Mouse (Mus musculus): ENCODE measurements around the gene Rxfp2. TPM values are rescaled to one million over a fixed set of nuclear protein-coding genes. Genes with fewer than 3 reads are reported as not detected.
A peak's percentile ranks its signal among the peaks of the same experiment; 100 is the strongest.

Rxfp2 gene
- 0.34 and 0.53 TPM in 2 replicates for polyA plus RNA-seq (2015; fragmentation: Nextera tagmentation; extraction: Ambion mirVana)

DNA sequence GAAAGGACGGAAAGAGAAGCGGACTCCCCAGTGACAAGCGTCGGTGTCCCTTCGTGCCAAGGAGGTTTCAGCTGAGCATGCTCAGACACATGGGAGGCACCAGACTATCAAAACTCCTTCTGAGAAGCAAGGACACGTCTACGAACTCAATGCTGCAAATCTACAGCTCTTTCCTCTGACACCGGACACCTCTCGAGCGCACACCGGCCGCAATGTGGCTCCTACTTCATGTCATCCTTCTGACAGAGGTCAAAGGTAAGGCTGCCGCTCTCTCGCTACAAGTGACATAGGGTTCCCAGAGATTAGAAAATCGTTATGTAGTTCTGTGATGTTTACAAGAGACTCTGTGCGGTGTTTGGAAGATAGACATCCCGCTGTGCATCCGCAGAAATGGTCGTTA, at the start of gene Rxfp2:
Gene Rxfp2 (plus strand): TSS at position 20 of the 400 bp plus-strand sequence.
- Histone ChIP-seq H3K27ac (no peak within 1 kb of the TSS), H3K9ac (no peak within 1 kb of the TSS), H3K36me3 (no peaks in the 10 kb centered on the region), H3K4me3 (no peak within 1 kb of the TSS), H3K27me3 (0 out of 2 replicates have a peak, but pooled peaks cover 3% of the 10 kb centered on the region), H3K4me1 (replicated peaks) (0 out of 2 replicates have a peak, but pooled peaks cover 4% of the 10 kb centered on the region), H3K9me3 (no peaks in the 10 kb centered on the region), H3K4me2 (no peak within 1 kb of the TSS)
- ATAC-seq (ENCODE audit: low FRiP score): no peak
- WGBS: 69% methylated on average over 19 of the region's 19 CpGs

GRCm38 (mm10) chr5:149970261-149970660, 48.2 kb upstream of the Rxfp2 start:
- no peaks in the 10 kb centered on the region for H3K9me3 ChIP-seq
- no peaks in the 10 kb centered on the region for H3K36me3 ChIP-seq
- H3K27me3 ChIP-seq: no peaks in the 10 kb centered on the region
- 94% methylated on average over 11 of the region's 11 CpGs for WGBS
- no peak overlapping the region for H3K27ac ChIP-seq
- no peak for ATAC-seq (ENCODE audit: low FRiP score)
- H3K9ac ChIP-seq: no peak overlapping the region
- no peak overlapping the region for H3K4me2 ChIP-seq
- H3K4me3 ChIP-seq: no peak overlapping the region
- H3K4me1 ChIP-seq (replicated peaks): no peaks in the 10 kb centered on the region

- 79% methylated on average over 2 of the region's 2 CpGs for WGBS
- no peaks in the 10 kb centered on the region for H3K36me3 ChIP-seq
- no peaks in the 10 kb centered on the region for H3K9me3 ChIP-seq
- H3K4me2 ChIP-seq: no peak overlapping the region
- no peak overlapping the region for H3K27ac ChIP-seq
- no peak overlapping the region for H3K4me3 ChIP-seq
- H3K4me1 ChIP-seq (replicated peaks): no peaks in the 10 kb centered on the region
- H3K9ac ChIP-seq: no peak overlapping the region
- no peaks in the 10 kb centered on the region for H3K27me3 ChIP-seq
- no peak for ATAC-seq (ENCODE audit: low FRiP score)
Measured at GRCm38 (mm10) chr5:149977027-149977426, 41.4 kb upstream of the Rxfp2 start.

- H3K27ac ChIP-seq: no peak overlapping the region
- no peaks in the 10 kb centered on the region for H3K27me3 ChIP-seq
- H3K4me1 ChIP-seq (replicated peaks): no peaks in the 10 kb centered on the region
- no peaks in the 10 kb centered on the region for H3K36me3 ChIP-seq
- H3K4me2 ChIP-seq: no peak overlapping the region
- ATAC-seq (ENCODE audit: low FRiP score): no peak
- no peaks in the 10 kb centered on the region for H3K9me3 ChIP-seq
- H3K9ac ChIP-seq: no peak overlapping the region
- H3K4me3 ChIP-seq: no peak overlapping the region
- 86% methylated on average over 4 of the region's 4 CpGs for WGBS
Measured at GRCm38 (mm10) chr5:149983621-149984020, 34.9 kb upstream of the Rxfp2 start.

DNA sequence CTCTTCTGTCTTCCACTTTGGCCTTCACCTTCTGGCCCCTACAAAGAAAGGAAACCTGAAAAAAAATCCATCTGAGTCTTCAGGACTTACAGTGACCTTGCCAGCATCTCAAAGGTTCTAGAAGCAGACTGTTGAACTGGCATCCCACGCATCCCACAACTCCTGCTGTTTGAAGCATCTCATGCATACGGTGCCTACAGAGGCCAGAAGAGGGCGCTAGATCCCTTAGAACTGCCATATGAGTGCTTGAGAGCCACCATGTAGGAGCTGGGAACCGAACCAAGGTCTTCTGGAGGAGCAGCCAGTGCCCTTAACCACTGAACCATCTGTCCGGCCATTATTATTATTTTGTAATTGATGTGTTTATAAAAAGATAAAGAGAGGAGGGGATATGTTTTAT, 23.9 kb upstream of the Rxfp2 start:
- H3K36me3 ChIP-seq: no peaks in the 10 kb centered on the region
- no peak overlapping the region for H3K4me3 ChIP-seq
- 0 out of 2 replicates have a peak, but pooled peaks cover 3% of the 10 kb centered on the region for H3K4me1 ChIP-seq (replicated peaks)
- no peak overlapping the region for H3K4me2 ChIP-seq
- ATAC-seq (ENCODE audit: low FRiP score): no peak
- 0 out of 2 replicates have a peak, but pooled peaks cover 4% of the 10 kb centered on the region for H3K9me3 ChIP-seq
- 79% methylated on average over 5 of the region's 5 CpGs for WGBS
- H3K27ac ChIP-seq: no peak overlapping the region
- H3K9ac ChIP-seq: no peak overlapping the region
- H3K27me3 ChIP-seq: no peaks in the 10 kb centered on the region

DNA sequence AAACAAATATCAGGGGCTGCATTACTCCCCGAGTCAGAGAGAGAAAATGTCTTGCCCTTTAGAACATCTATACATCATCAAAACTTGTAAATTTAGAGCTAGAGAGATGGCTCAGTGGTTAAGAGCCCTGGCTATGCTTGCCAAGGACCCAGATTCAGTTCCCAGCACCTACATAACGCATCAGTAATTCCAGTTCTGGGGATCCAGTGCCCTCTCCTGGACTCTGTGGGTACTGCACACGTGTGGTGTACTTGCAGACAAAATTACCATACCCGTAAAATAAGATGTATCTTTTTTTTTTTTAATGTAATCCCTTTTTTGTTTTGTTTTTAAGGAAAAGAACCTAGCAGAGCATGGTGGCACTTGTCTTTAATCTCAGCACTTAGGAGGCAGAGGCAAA, 21.9 kb upstream of the Rxfp2 start:
- H3K4me3 ChIP-seq: no peak overlapping the region
- H3K27me3 ChIP-seq: no peaks in the 10 kb centered on the region
- no peak overlapping the region for H3K9ac ChIP-seq
- H3K4me1 ChIP-seq (replicated peaks): no peaks in the 10 kb centered on the region
- no peak overlapping the region for H3K27ac ChIP-seq
- H3K36me3 ChIP-seq: no peaks in the 10 kb centered on the region
- WGBS: 92% methylated on average over 4 of the region's 4 CpGs
- 0 out of 2 replicates have a peak, but pooled peaks cover 4% of the 10 kb centered on the region for H3K9me3 ChIP-seq
- ATAC-seq (ENCODE audit: low FRiP score): no peak
- no peak overlapping the region for H3K4me2 ChIP-seq

DNA sequence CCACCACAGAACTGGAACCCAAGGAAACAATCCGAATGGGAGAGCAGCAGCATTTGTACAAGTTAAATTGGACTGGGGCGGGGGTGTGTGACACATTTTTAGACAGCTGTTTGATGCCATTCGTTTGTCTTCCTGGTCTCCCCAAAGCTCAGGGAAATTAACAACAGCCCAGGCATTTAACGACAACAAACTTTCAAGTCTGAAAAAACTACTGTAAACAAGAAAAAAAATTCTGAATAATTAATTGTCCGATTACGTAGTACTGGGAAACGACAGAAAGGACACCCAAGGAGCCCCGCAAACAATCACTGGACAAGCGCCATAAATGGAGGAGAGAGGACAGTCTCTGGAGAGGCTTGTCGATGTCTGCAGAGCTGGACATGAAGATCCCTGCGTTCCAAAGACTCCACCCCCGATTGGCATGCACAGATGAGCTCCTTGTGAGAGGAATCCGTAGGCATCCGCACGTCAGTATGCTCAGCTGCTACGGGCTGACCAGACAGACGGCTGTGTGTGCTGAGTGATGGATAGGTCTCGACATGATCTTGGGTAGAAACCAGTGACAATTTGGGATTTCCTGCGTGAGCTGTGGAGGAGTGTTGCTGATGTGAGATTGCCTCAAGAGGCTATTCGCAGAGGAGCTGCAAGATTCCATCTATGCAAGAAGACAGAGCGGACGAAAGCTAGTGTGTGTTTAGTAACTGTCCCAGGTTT, 21.0 kb upstream of the Rxfp2 start:
- H3K27me3 ChIP-seq: no peaks in the 10 kb centered on the region
- H3K27ac ChIP-seq: no peak overlapping the region

DNA sequence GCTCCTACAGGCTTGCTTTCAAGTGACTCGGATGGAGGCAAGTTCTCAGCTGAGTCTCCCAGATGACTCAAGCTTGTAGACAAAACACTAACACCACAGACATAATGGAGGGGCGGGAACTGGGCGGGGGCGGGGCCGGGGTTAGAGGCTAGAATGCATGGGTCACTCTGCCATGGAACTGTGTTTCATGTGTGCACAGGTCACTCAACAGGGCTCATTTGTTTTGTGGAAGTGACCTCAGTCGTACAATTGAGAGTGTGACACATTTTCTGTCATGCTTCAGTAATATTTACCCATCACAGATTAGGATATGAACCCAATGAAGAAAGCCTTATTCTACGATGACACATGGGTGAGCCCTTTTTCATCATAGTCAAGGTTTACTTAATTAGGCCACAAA, 20.2 kb upstream of the Rxfp2 start:
- Histone ChIP-seq H3K27ac (no peak overlapping the region), H3K9me3 (0 out of 2 replicates have a peak, but pooled peaks cover 4% of the 10 kb centered on the region), H3K27me3 (no peaks in the 10 kb centered on the region), H3K4me3 (no peak overlapping the region), H3K9ac (no peak overlapping the region), H3K36me3 (no peaks in the 10 kb centered on the region), H3K4me2 (no peak overlapping the region), H3K4me1 (replicated peaks) (no peaks in the 10 kb centered on the region)
- WGBS: 51% methylated on average over 7 of the region's 7 CpGs
- no peak for ATAC-seq (ENCODE audit: low FRiP score)

More for the DNA sequence above, 21.0 kb upstream of the Rxfp2 start:
- Histone ChIP-seq H3K9me3 (0 out of 2 replicates have a peak, but pooled peaks cover 4% of the 10 kb centered on the region), H3K36me3 (no peaks in the 10 kb centered on the region), H3K4me2 (no peak overlapping the region), H3K4me1 (replicated peaks) (no peaks in the 10 kb centered on the region), H3K9ac (no peak overlapping the region), H3K4me3 (no peak overlapping the region)
- 81% methylated on average over 22 of the region's 22 CpGs for WGBS
- no peak for ATAC-seq (ENCODE audit: low FRiP score)

GRCm38 (mm10) chr5:150005355-150005754, 13.1 kb upstream of the Rxfp2 start:
- H3K9me3 ChIP-seq: no peaks in the 10 kb centered on the region
- H3K4me1 ChIP-seq (replicated peaks): no peaks in the 10 kb centered on the region
- no peak overlapping the region for H3K4me2 ChIP-seq
- WGBS: 61% methylated on average over 6 of the region's 6 CpGs
- no peak overlapping the region for H3K4me3 ChIP-seq
- ATAC-seq (ENCODE audit: low FRiP score): no peak
- H3K27ac ChIP-seq: no peak overlapping the region
- H3K36me3 ChIP-seq: no peaks in the 10 kb centered on the region
- H3K9ac ChIP-seq: no peak overlapping the region
- H3K27me3 ChIP-seq: no peaks in the 10 kb centered on the region

DNA sequence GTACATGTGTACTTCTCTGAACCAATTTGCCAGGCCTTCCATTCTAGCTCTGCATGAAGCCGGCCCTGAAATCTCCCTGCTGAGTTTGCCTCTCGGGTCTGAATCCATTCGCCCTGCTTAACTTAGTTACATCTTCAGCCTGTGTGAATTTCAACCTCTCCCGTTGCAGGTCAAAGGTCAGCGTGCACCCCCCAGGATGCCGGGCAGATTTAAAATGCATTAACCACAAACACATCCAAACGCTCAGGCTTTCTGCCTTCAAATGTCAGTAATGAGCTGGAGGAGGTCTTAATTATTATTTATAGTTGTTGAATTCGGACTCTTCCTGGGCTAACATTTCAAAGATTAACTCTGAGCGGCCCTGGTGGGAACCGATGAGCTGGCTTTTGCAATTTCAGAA, 1.6 kb upstream of the Rxfp2 start:
- H3K27me3 ChIP-seq: 0 out of 2 replicates have a peak, but pooled peaks cover 3% of the 10 kb centered on the region
- 0 out of 2 replicates have a peak, but pooled peaks cover 4% of the 10 kb centered on the region for H3K4me1 ChIP-seq (replicated peaks)
- ATAC-seq (ENCODE audit: low FRiP score): no peak
- no peaks in the 10 kb centered on the region for H3K9me3 ChIP-seq
- no peak overlapping the region for H3K4me3 ChIP-seq
- no peak overlapping the region for H3K27ac ChIP-seq
- H3K4me2 ChIP-seq: no peak overlapping the region
- H3K9ac ChIP-seq: no peak overlapping the region
- 21% methylated on average over 10 of the region's 10 CpGs for WGBS
- no peaks in the 10 kb centered on the region for H3K36me3 ChIP-seq

DNA sequence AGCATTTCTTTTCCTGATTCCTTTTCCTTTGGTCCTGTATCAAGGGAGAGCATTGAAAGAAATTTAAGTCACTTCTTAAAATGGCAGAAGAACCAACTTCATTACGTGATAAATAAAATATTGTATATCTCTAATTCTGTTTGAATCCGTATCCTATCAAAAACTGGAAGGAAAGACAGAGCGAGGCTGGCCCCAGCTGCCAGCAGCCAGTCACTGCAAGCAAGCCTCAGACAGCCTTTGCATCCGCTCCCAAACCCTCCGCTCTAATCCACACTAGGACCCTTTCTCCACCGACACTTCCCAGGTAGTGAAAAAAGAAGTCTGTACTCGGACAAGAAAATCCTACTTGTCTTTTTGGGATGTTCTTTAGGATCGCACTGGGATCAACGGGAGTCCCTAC, 803 bp upstream of the Rxfp2 start:
- Histone ChIP-seq H3K4me3 (no peak overlapping the region), H3K4me1 (replicated peaks) (0 out of 2 replicates have a peak, but pooled peaks cover 4% of the 10 kb centered on the region), H3K27me3 (0 out of 2 replicates have a peak, but pooled peaks cover 3% of the 10 kb centered on the region), H3K9ac (no peak overlapping the region), H3K36me3 (no peaks in the 10 kb centered on the region), H3K4me2 (no peak overlapping the region), H3K27ac (no peak overlapping the region), H3K9me3 (no peaks in the 10 kb centered on the region)
- no peak for ATAC-seq (ENCODE audit: low FRiP score)
- 63% methylated on average over 9 of the region's 9 CpGs for WGBS

DNA sequence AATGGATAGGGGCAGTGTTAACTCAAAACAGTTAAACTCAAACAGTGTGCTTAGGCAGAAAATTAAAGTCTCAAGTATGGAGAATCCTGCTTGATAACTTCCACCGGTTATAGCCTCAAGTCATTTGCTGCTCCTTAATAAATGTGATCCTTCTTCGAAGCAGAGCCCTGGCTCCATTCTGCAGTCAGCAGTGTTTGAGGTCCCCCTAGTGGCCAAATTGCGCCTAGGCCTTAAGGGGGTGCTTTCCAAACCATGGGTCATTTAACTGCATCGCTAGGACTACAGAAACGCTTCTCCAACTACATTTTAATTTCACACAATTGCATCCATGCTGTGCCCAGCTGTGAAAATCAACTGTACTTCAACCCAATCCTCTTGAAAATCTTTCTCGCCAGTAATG, 2.4 kb downstream of the Rxfp2 start:
- 0 out of 2 replicates have a peak, but pooled peaks cover 3% of the 10 kb centered on the region for H3K27me3 ChIP-seq
- no peaks in the 10 kb centered on the region for H3K36me3 ChIP-seq
- no peak overlapping the region for H3K9ac ChIP-seq
- WGBS: 5% methylated on average over 6 of the region's 6 CpGs
- ATAC-seq (ENCODE audit: low FRiP score): peak; percentile 66; the same call in 1 of the 2 replicates
- no peak overlapping the region for H3K27ac ChIP-seq
- no peak overlapping the region for H3K4me2 ChIP-seq
- no peaks in the 10 kb centered on the region for H3K9me3 ChIP-seq
- H3K4me3 ChIP-seq: no peak overlapping the region
- H3K4me1 ChIP-seq (replicated peaks): 0 out of 2 replicates have a peak, but pooled peaks cover 4% of the 10 kb centered on the region

- H3K4me2 ChIP-seq: no peak overlapping the region
- no peak for ATAC-seq (ENCODE audit: low FRiP score)
- H3K36me3 ChIP-seq: no peaks in the 10 kb centered on the region
- no peaks in the 10 kb centered on the region for H3K9me3 ChIP-seq
- no peak overlapping the region for H3K9ac ChIP-seq
- WGBS: 56% methylated on average over 4 of the region's 4 CpGs
- H3K4me3 ChIP-seq: no peak overlapping the region
- 0 out of 2 replicates have a peak, but pooled peaks cover 3% of the 10 kb centered on the region for H3K27me3 ChIP-seq
- 0 out of 2 replicates have a peak, but pooled peaks cover 3% of the 10 kb centered on the region for H3K4me1 ChIP-seq (replicated peaks)
- H3K27ac ChIP-seq: no peak overlapping the region
Measured at GRCm38 (mm10) chr5:150021805-150022204, 3.3 kb downstream of the Rxfp2 start.
